Mouse (Mus musculus): ENCODE data around the gene Sdhb. TPM values are rescaled to one million over a fixed set of nuclear protein-coding genes. Genes with fewer than 3 reads are reported as not detected.

Gene Sdhb
- total RNA-seq (2022): 100 to 1,000 TPM; 169 to 190 (median 176) TPM

DNA sequence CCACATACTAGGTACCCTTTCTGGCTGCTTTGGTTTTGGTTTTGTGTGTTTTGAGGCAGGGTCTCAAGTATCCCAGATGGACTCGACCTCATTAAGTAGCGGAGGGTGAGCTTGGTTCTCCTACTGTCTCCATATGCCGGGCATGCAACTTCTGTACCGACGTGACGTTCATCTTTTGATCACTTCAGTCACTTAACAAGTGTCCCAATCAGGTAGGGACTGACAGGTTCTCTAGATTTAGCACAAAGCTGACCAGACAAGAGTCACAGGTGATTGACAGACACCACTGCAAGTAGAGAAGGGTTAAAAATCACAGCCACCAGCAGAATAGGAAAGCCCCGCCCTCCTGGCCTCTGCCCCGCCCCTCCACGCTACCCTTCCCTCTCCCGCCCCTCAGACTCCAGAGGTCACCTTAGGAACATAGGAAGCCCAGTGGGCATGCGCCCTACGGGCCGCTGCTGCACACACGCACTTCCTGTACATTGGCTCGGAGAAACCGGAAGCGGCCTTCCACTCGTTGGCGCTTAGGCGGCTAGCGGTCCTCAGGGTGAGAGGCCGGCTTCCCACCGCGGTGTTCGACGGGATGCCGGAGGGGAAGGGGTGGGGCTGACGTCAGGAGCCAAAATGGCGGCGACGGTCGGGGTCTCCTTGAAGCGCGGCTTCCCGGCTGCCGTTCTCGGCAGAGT is at the start of gene Sdhb:
TSS of gene Sdhb (plus strand) at position 423 of the 686 bp plus-strand sequence.
- peak; percentile 97 for DNase-seq (ENCODE audit: low spot score in 2 of 2)

DNA sequence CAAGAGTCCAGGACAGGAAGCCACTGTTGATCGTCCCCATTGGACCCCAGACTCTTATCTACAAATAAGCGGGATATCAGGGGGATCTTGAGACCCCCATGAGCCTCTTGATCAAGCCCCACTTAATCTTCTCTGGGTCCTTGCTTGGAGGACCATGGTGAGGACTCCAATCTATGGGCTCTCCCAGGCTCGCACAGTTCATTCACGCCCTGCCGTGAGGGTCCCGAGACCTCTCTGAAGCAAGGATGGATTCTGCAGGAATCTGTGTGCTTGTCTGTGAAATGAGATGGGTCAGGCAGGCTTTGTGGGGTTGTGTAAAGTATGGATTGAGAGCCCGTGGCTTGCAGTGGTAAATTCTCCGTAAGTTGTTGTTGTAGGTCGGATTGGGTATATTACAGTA is 49.6 kb upstream of the Sdhb start:
- no peak for DNase-seq (ENCODE audit: low spot score in 2 of 2)

DNA sequence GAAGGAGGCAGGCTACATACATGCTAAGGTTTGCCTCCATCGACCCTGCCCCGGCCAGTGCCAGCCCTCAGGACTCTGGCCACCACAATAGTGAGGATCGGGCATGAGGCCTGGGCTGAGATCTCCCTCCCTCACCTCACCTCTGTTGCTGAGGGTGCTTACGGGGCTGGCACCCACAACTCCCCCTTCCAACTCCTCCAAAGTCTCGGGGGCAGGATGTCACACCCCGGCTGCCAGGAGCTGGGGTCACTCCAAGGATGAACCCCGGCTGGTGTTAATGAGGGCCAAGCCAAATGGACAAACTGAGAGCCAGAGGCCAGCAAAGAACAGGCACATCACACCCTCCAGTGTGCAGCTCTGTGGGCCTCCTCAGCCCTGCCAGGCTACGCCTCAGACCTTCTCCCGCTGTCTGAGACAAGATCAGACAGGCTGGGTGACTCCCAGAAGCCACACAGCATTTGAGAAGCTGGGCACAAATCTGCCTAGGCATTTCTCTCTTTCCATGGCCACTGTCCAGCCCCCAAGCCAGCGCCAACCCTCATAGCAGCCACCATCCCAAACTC is 48.7 kb upstream of the Sdhb start:
- no peak for DNase-seq (ENCODE audit: low spot score in 2 of 2)

DNA sequence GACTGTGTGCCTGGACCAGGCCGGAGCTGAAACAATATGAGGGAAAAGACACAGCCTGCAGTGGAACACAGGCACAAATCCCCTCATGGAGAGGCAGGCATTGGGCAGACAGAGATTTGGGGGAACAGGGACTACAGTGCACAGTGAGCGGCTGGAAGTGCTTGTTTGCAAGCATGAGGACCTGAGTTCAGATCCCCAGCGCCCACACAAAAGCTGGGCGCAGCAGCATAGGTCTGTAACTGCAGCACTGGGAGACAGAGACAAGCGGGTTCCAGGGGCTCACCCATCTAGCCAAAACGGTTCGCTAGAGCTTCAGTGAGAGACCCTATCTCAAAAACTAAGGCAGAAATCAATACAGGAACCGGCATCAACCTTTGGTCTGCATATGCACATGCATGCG is 47.4 kb upstream of the Sdhb start:
- no peak for DNase-seq (ENCODE audit: low spot score in 2 of 2)

DNA sequence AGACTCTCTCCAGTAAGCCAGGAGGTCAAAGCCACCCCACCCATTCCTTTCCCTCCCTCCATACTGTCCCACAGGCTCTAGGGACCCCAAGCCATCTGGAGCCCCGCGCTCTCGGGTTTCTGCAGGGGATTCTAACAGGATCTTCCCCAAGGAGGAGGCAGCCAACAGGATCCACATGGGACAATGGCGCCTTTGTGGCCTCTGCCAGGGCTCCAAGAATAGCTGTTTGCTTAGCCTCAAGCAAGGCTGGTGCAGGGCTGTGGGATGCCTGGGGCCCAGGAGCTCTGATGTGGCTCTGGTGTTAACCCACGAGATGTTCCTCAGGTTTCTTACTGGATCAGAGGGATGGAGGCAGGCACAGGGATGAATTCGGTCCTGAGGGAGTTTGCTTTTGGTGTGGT is 46.3 kb upstream of the Sdhb start:
- no peak for DNase-seq (ENCODE audit: low spot score in 2 of 2)

DNA sequence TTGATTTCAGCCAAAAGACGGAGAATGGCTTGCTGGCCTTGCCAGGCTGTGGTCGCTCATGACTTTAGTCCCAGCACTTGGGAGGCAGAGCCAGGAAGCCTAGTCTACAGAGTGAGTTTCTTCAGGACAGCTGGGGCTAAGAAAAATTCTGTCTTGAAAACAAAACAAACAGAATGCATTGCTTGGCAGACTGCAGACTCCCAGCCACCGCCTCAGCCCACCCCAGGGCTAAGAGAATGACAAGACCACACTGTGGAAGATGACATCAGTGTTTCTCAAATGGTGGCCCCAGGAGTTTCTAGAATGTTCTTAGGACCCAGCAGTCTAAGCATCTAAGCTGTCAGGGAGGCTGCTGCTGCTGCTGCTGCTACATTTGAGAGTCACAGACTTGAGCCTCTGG is 45.8 kb upstream of the Sdhb start:
- DNase-seq (ENCODE audit: low spot score in 2 of 2): no peak

DNA sequence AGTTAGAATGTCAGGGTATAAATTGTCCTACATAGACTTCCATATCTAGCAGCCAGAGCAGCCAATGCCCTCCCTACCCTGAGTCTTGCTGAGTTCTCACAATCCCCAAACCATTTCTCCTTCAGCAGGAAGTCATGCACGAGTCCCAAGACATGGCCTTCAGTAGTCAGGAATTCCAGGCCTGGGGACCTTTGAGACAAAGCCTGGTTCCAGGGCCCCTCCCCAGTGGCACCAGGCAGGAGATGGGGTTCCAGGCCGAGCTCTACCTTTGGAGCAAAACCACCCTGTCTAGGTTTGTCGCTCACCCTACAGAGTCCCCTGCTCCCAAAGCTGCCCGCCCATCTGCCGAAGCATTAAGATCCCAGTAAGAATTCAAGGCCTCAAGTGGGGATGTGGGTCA is 44.7 kb upstream of the Sdhb start:
- DNase-seq (ENCODE audit: low spot score in 2 of 2): no peak

DNA sequence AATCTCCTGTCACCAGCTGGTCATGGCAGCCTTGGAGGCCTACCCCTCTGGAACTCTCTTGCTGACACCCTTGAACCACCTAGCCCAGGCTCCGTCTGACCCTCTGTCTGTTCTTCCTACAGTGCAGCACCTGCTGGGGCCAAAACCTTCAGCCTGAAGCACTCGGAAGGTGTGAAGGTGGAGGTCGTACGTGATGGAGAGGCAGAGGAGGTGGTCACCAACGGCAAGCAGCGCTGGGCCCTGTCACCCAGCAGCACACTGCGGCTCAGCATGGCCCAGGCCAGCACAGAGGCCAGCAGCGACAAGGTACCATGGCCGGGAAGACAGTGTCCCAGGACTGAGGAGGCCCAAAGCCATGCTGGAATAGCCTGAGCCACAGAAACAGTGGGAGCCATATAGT is 43.6 kb upstream of the Sdhb start:
- DNase-seq (ENCODE audit: low spot score in 2 of 2): peak in 1 of 2 experiments; percentile 2

DNA sequence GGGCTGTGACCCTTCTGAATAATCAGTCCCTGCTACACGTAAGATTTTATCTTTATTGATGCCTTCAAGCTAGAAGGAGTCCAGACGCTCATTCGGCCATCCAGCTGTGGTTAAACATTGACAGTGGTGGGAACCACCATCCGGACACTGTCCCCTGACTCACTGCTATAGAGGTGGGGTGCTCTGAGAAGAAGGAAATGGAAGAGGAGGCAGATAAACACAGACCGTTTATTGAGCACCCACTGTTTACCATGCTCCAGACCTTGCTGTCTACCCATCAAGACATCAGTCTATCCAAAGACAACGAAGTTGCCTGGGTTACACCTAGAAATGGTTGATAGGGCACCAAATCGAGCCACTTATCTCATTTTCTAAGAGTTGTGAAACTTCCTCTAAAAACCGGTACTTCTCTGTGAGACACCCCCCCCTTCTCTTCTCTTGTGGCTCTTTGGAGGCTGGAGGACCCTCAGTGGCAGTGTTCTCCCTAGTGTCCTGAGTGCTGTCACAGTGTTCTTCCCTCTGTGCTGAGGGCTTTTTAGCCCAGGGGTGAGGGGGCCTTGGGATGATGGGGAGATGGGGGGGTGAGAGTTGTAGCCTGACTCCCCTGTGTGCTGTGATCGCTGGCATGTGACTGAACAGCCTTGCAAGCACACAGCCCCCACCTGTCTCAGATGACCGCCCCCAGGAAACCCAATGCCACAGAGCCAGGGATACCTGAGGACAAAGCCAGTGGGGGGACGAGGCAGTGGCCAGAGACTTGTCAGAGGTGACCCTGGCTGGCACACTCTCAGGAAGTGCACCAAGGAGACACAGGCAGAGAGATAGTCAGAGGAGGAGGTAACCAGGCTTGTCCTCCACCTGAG is 40.8 kb upstream of the Sdhb start:
- DNase-seq (ENCODE audit: low spot score in 2 of 2): no peak

DNA sequence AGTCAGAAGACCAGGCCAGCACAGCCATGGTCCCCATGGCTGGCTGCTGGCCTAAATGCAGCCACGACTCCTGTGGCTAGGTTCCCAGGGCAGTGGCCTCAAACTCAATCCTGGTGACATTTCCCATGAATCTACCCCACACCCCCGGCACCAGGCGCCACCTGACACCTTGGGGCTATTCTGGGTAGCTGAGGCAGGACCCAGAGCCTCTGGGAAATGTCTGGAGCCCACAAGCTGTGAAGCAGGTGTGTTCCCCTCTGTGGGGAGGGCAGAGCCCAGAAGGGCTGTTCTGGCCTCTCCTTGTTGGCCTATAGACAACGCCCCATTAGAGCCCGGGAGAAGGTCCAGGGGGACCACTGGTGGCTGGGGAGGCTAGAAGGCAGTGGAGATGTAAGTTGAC is 38.5 kb upstream of the Sdhb start:
- DNase-seq (ENCODE audit: low spot score in 2 of 2): no peak

DNA sequence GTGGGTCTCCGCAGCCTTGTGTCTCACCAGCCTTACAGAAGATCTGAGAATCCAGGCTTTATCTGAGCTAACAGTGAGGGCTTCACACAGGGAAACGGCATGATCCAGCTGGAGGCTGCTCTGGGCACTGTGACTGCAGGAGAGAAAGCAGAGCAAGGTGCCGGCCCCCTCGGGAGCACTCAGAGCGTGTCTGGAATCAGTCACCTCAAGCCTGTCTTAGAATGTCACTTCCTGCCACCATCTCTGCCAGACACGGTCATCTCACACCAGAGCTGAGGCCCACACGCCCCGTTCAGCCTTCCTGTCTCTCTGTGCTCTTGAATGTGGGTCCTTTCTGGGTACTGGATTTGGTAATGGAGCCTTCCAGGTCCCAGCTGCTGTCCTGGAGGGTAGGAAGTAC is 35.4 kb upstream of the Sdhb start:
- no peak for DNase-seq (ENCODE audit: low spot score in 2 of 2)

DNA sequence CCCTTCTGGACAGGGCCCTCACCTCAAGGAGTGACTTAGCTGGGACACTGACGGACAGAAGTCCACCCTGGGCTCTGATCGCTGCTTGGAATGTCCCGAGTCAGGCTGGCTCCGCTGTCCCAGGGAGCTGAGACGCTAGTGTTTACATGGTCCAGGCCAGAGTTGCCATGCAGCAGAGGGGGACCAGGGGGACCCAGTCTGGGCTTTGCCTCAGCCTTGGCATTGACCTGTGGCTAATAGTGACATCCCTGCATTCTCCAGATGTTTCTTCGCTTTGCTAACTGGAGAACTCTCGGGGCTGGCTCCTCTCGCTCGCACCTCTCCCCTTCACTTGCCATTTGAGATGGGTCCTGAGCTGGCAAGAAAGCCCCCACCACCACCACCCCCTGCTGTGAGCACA is 32.7 kb upstream of the Sdhb start:
- no peak for DNase-seq (ENCODE audit: low spot score in 2 of 2)

DNA sequence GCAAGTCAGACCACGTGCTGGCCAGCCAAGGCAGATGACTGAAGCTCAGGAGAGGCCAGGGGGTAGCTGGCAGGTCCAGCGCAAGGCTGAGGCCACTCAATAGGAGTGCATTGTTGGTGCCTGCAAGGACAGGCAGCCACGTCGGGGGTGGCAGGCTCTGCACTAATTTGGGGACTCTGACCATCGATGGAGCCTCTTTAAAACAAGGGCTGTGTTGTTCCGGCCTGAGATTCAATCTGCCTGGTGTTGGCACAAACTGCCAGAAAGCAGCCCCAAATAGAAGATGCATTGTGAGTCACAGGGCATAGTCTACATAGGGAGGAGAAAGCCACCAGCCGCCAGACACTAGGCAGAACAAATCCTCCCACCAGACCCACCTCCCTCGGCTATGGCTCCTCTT is 31.3 kb upstream of the Sdhb start:
- peak; percentile 77 to 90 for DNase-seq (ENCODE audit: low spot score in 2 of 2)

DNA sequence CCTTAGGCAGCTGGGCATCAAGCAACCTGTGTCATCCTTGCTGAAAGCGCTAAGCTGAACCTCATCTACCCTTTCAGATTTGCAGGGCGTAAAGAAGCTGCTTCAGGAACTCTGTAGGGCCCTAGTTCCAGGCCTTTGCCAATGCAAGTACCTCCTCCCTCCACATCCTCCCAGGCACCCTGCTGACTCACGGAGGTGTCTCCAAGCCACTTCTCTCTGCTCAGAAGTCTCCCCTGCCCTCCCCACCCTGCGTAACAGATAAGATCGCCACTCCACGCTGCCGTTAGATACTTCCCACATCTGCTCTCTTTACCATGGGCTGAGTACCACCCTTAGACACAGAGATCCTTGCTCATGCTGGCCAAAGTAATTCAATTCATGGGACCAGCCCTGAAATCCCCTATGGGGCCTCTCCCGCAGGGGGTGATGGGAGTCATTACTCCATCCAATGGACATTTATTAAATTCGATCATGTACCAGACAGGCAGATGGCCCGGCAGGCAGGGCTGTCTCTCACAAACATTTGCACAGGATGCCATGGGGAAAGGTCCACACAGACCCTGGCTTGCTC is 30.0 kb upstream of the Sdhb start:
- DNase-seq (ENCODE audit: low spot score in 2 of 2): no peak

DNA sequence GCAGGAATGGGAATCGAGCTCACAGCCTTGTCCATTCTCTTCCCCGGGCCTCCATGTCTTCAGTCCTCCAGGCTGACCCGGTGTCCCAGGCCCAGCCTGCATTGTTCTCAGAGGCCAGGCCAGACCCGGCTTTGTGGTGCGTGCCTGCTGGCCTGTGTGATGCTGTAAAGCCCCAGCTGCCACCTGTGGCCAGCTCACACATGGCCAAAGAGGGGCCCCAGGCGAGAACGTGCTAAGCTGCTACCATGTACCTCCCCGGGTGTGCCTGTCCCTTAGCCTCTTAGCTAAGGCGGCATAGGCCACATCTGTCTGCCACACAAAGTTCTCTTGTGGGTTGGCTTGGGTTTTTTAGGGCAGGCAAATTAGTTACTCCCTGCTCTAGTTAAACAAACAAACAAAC is 25.4 kb upstream of the Sdhb start:
- DNase-seq (ENCODE audit: low spot score in 2 of 2): no peak

DNA sequence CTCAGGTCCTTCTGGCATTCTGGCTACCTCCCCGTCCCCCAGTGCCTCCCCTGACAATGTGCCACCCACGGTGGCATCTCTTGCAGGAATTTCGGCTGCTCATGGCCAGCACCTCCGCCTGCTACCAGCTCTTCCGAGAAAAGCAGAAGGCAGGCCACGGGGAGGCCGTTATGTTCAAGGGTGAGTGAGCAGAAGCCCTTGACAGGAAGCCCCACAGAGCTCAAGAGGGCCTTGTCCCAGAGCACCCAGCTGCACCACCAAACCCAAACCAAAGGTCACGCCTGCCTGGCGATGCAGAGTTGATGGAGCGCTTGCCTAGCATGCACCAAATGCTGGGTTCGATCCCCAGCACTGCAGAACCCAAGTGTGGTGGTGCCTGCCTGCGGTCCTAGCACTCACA is 16.6 kb upstream of the Sdhb start:
- no peak for DNase-seq (ENCODE audit: low spot score in 2 of 2)

DNA sequence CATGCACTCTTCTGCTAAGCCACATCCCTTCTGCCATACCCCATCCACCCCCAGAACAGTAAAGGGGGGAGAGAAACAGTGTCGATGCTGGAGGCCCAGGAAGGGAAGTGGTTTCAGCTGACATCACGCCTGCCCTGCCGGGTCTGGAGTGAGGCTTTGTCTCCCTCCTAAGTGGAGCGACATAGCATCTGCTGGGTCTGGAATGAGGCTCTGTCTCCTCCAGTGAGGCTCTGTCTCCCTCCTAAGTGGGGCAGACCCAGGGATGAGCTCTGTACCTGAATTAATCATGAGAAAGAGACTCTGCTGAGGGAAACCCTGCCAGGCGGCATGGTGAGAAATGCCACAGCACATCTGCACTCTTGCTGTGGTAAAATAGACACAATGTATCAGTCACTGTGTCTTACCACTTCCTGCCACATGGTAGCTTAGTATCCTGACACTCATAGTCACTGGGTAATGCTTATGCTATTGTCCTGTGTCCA is 16.0 kb upstream of the Sdhb start:
- no peak for DNase-seq (ENCODE audit: low spot score in 2 of 2)

DNA sequence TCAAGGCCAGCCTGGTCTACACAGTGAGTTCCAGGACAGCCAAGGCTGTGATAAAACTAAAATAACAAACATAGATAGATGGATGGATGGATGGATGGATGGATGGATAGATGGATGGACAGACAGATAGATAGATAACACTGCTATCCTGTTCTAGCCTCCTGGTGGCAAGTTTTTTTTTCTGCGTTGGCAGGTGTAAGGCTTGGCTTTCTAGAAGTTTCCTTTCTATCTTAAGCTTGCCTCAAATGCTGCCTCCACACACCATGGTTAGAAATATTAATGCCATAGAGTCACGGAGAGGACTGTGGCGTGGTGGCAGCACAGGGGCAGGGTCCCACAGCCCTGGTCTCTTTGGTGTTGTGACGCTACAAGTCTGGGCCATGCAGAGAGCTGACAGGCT is 15.4 kb upstream of the Sdhb start:
- no peak for DNase-seq (ENCODE audit: low spot score in 2 of 2)

DNA sequence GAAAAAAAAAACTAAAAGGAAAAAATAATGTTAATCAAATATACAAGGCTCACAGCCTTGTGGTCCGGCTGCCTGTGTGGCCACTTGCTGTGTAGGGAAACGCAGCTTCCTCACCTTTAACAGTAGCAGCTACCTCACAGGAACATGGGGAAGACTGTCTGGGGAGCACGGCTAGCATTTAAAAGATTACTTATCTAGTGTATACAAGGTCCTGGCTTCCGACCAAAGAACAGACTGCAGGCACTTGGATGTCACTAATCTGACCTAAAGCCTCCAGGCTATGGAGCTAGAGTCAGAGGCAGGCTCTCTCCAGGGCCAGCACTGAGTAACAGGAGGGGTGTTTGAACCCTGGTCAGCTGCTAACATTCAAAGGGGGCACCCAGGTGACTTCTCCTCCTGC is 15.0 kb upstream of the Sdhb start:
- DNase-seq (ENCODE audit: low spot score in 2 of 2): no peak

DNA sequence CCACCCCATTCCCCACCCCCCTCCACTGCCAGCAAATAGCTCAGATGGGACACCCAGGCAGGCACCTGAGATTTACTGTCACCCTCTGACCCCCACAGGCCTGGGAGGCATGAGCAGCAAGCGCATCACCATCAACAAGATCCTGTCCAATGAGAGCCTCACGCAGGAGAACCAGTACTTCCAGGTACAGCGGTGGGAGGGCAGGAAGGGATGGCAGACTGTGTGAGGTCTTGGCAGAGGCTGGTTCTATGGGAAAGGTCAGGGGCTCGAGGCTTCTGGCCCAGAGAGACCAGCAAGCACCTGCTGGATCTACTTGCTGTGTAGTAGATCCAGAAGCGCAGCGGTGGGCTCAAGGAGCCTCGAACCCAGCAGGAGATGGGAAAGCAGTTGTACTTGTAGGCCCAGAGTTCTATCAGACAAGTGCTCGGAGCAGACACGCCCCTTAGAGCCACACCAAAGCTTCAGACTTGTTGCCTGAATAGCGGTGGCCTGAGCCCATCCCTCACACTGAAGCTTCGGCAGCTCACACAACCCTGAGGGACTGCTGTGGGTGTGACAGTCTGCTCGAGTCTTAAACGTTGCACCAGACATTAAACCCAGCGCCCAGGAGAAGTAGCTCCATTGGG is 14.3 kb upstream of the Sdhb start:
- DNase-seq (ENCODE audit: low spot score in 2 of 2): no peak

Data from layer of hippocampus, adult 8-10 months (tissue).